Mouse (Mus musculus): ENCODE measurements around the gene Mgat4a.

DNA sequence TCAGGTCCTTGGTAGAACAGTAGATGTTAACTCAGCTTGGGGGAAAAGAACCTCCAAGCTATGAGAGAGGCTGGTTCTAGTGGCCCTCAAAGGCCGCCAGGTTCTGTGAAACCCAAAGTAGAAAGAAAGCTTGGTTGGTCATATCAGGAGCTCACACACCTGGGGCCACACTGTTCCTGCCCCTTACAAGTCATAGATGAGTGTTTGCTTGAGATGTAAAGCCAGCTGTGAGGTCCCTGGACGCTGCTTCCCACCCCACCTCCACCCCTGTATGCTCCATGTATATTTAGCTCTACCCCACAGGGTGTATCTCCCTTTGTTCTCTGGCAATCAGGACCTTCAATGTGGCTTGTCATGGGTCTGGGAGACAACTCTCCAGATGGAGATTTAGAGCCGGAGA is 132.1 kb downstream of the Mgat4a start:
- TF ChIP-seq EP300 (IDR thresholded peaks at IDR 0.05; ENCODE audit: low read depth) (no peak), CTCF (IDR thresholded peaks at IDR 0.05; ENCODE audit: low read depth) (no peak)
